Mouse (Mus musculus): ENCODE measurements around the gene Scand1. TPM values are rescaled to one million over a fixed set of nuclear protein-coding genes. Genes with fewer than 3 reads are reported as not detected.

Scand1 gene
- polyA plus RNA-seq, 1 experiment, result 80.6 TPM

- peak overlapping the region; percentile 82 for H3K27ac ChIP-seq (ENCODE audit: insufficient read depth, low read length)
- no peak for TF ChIP-seq CTCF (IDR thresholded peaks at IDR 0.05; ENCODE audit: borderline replicate concordance, insufficient read depth, low read depth, low read length)
- peak; percentile 80 to 81 for DNase-seq
- no peaks in the 10 kb centered on the region for H3K27me3 ChIP-seq (ENCODE audit: control insufficient read depth, insufficient read depth, low read length)
- 21% methylated on average over 2 of the region's 2 CpGs for WGBS
- H3K4me1 ChIP-seq (ENCODE audit: control insufficient read depth, insufficient read depth, low read length), result peaks cover 6% of the 10 kb centered on the region
- no peak overlapping the region for H3K4me3 ChIP-seq (replicated peaks; ENCODE audit: insufficient read depth, low read depth, low read length)
These were observed 22.8 kb downstream of the Scand1 start for GRCm38 (mm10) chr2:156289552-156290160.

- TF ChIP-seq CTCF (IDR thresholded peaks at IDR 0.05; ENCODE audit: borderline replicate concordance, insufficient read depth, low read depth, low read length), result no peak
- H3K27me3 ChIP-seq (ENCODE audit: control insufficient read depth, insufficient read depth, low read length), result no peaks in the 10 kb centered on the region
- 83% methylated on average over 2 of the region's 2 CpGs for WGBS
- no peak overlapping the region for H3K27ac ChIP-seq (ENCODE audit: insufficient read depth, low read length)
- no peak for DNase-seq
- H3K4me3 ChIP-seq (replicated peaks; ENCODE audit: insufficient read depth, low read depth, low read length), result no peak overlapping the region
- H3K4me1 ChIP-seq (ENCODE audit: control insufficient read depth, insufficient read depth, low read length), result peaks cover 6% of the 10 kb centered on the region
These were observed 24.3 kb downstream of the Scand1 start for GRCm38 (mm10) chr2:156288222-156288621.

- DNase-seq, result no peak
- no peak overlapping the region for H3K27ac ChIP-seq (ENCODE audit: insufficient read depth, low read length)
- no peaks in the 10 kb centered on the region for H3K27me3 ChIP-seq (ENCODE audit: control insufficient read depth, insufficient read depth, low read length)
- no peak overlapping the region for H3K4me3 ChIP-seq (replicated peaks; ENCODE audit: insufficient read depth, low read depth, low read length)
- peaks cover 6% of the 10 kb centered on the region for H3K4me1 ChIP-seq (ENCODE audit: control insufficient read depth, insufficient read depth, low read length)
- WGBS, result 97% methylated on average over 4 of the region's 4 CpGs
- TF ChIP-seq CTCF (IDR thresholded peaks at IDR 0.05; ENCODE audit: borderline replicate concordance, insufficient read depth, low read depth, low read length), result no peak
- no peak for TF ChIP-seq POLR2A (IDR thresholded peaks at IDR 0.05; ENCODE audit: borderline replicate concordance, insufficient read depth, low read length)
These were observed 25.8 kb downstream of the Scand1 start for GRCm38 (mm10) chr2:156286733-156287132.

GRCm38 (mm10) chr2:156285161-156285560, 27.3 kb downstream of the Scand1 start:
- DNase-seq, result no peak
- Histone ChIP-seq H3K4me1 (ENCODE audit: control insufficient read depth, insufficient read depth, low read length) (peaks cover 8% of the 10 kb centered on the region; the same call in 1 of the 2 replicates), H3K4me3 (replicated peaks; ENCODE audit: insufficient read depth, low read depth, low read length) (no peak overlapping the region), H3K27ac (ENCODE audit: insufficient read depth, low read length) (no peak overlapping the region), H3K27me3 (ENCODE audit: control insufficient read depth, insufficient read depth, low read length) (no peaks in the 10 kb centered on the region)
- WGBS, result 87% methylated on average over 2 of the region's 2 CpGs
- TF ChIP-seq CTCF (IDR thresholded peaks at IDR 0.05; ENCODE audit: borderline replicate concordance, insufficient read depth, low read depth, low read length) (no peak), POLR2A (IDR thresholded peaks at IDR 0.05; ENCODE audit: borderline replicate concordance, insufficient read depth, low read length) (no peak)

- DNase-seq, result peak; percentile 58 to 70
- Histone ChIP-seq H3K4me1 (ENCODE audit: control insufficient read depth, insufficient read depth, low read length) (peaks cover 4% of the 10 kb centered on the region; the same call in 1 of the 2 replicates), H3K27ac (ENCODE audit: insufficient read depth, low read length) (peak overlapping the region; percentile 21; the same call in 1 of the 2 replicates), H3K27me3 (ENCODE audit: control insufficient read depth, insufficient read depth, low read length) (no peaks in the 10 kb centered on the region), H3K4me3 (replicated peaks; ENCODE audit: insufficient read depth, low read depth, low read length) (no peak overlapping the region)
- WGBS, result 11% methylated on average over 4 of the region's 4 CpGs
- TF ChIP-seq POLR2A (IDR thresholded peaks at IDR 0.05; ENCODE audit: borderline replicate concordance, insufficient read depth, low read length) (no peak), CTCF (IDR thresholded peaks at IDR 0.05; ENCODE audit: borderline replicate concordance, insufficient read depth, low read depth, low read length) (no peak)
These were observed 31.3 kb downstream of the Scand1 start for GRCm38 (mm10) chr2:156281227-156281626.

- Histone ChIP-seq H3K27me3 (ENCODE audit: control insufficient read depth, insufficient read depth, low read length) (no peaks in the 10 kb centered on the region), H3K27ac (ENCODE audit: insufficient read depth, low read length) (0 out of 2 replicates have a peak overlapping the region, but pooled peaks have one; percentile 3), H3K4me1 (ENCODE audit: control insufficient read depth, insufficient read depth, low read length) (peaks cover 4% of the 10 kb centered on the region; the same call in 1 of the 2 replicates), H3K4me3 (replicated peaks; ENCODE audit: insufficient read depth, low read depth, low read length) (no peak overlapping the region)
- no peak for TF ChIP-seq POLR2A (IDR thresholded peaks at IDR 0.05; ENCODE audit: borderline replicate concordance, insufficient read depth, low read length)
- peak; percentile 85 for TF ChIP-seq CTCF (IDR thresholded peaks at IDR 0.05; ENCODE audit: borderline replicate concordance, insufficient read depth, low read depth, low read length)
- 52% methylated on average over 4 of the region's 4 CpGs for WGBS
- DNase-seq, result peak; percentile 78 to 80
These were observed 34.1 kb downstream of the Scand1 start for GRCm38 (mm10) chr2:156278226-156279017.

- no peak overlapping the region for H3K4me3 ChIP-seq (replicated peaks; ENCODE audit: insufficient read depth, low read depth, low read length)
- no peaks in the 10 kb centered on the region for H3K4me1 ChIP-seq (ENCODE audit: control insufficient read depth, insufficient read depth, low read length)
- H3K27me3 ChIP-seq (ENCODE audit: control insufficient read depth, insufficient read depth, low read length), result no peaks in the 10 kb centered on the region
- H3K27ac ChIP-seq (ENCODE audit: insufficient read depth, low read length), result no peak overlapping the region
- DNase-seq, result no peak
- 94% methylated on average over 6 of the region's 6 CpGs for WGBS
- no peak for TF ChIP-seq POLR2A (IDR thresholded peaks at IDR 0.05; ENCODE audit: borderline replicate concordance, insufficient read depth, low read length)
- TF ChIP-seq CTCF (IDR thresholded peaks at IDR 0.05; ENCODE audit: borderline replicate concordance, insufficient read depth, low read depth, low read length), result no peak
These were observed 40.0 kb downstream of the Scand1 start for GRCm38 (mm10) chr2:156272553-156272952.

GRCm38 (mm10) chr2:156267636-156268035, 44.9 kb downstream of the Scand1 start:
- WGBS, result 93% methylated on average over 9 of the region's 9 CpGs
- Histone ChIP-seq H3K4me1 (ENCODE audit: control insufficient read depth, insufficient read depth, low read length) (no peaks in the 10 kb centered on the region), H3K4me3 (replicated peaks; ENCODE audit: insufficient read depth, low read depth, low read length) (no peak overlapping the region), H3K27me3 (ENCODE audit: control insufficient read depth, insufficient read depth, low read length) (no peaks in the 10 kb centered on the region), H3K27ac (ENCODE audit: insufficient read depth, low read length) (no peak overlapping the region)
- no peak for DNase-seq
- no peak for TF ChIP-seq POLR2A (IDR thresholded peaks at IDR 0.05; ENCODE audit: borderline replicate concordance, insufficient read depth, low read length)
- no peak for TF ChIP-seq CTCF (IDR thresholded peaks at IDR 0.05; ENCODE audit: borderline replicate concordance, insufficient read depth, low read depth, low read length)

Measured in cerebellum, adult 2 months (tissue).